Mouse (Mus musculus): Measurements from ENCODE around the gene Sntg2.

Sntg2 gene

GRCm38 (mm10) chr12:30372933-30373501, at the start of gene Sntg2:
Gene Sntg2 (minus strand): TSS chr12:30373375.
- DNase-seq (ENCODE audit: low spot score), result peak; percentile 92

GRCm38 (mm10) chr12:30416547-30416946, 43.4 kb upstream of the Sntg2 start:
- no peak for DNase-seq (ENCODE audit: low spot score)

DNA sequence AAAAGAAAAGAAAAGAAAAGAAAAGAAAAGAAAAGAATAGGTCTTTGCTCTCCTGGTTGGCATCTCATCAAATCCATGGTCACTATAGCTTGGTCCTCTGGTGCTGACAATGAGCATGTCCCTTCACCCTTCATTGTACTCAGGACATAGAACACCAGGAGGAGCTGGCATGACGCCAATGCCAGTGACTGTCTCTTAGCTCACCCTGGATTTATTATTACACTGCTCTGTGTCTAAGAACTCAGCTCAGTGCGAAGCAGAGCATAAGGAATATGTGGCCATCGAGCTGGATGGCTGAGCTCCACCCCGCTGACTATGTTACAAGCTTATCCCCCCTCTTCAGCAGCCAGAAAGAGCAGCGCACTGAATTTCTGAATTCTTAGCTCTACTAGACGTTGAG, 42.8 kb upstream of the Sntg2 start:
- no peak for DNase-seq (ENCODE audit: low spot score)

- DNase-seq (ENCODE audit: low spot score), result no peak
Measured at GRCm38 (mm10) chr12:30402651-30403050, 29.5 kb upstream of the Sntg2 start.

DNA sequence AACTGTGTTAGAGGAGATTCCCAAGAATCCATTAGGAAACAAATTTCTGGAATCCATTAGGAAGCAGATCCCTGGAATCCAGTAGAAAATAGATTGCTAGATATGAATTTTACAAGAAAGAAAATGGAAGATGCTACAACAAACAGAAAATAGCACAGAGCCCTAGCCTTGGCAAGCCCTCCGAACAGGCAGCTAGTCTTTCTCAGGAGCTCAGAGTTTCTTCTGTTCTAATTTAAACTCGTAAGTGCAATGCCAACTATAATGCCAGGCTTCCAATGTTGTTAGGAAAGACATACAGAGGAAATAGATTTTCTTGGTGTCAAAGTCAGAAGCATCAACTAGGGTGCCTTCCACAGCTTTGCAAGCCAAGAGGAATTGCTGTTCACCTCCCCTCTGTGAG, 27.4 kb upstream of the Sntg2 start:
- DNase-seq (ENCODE audit: low spot score), result no peak

DNA sequence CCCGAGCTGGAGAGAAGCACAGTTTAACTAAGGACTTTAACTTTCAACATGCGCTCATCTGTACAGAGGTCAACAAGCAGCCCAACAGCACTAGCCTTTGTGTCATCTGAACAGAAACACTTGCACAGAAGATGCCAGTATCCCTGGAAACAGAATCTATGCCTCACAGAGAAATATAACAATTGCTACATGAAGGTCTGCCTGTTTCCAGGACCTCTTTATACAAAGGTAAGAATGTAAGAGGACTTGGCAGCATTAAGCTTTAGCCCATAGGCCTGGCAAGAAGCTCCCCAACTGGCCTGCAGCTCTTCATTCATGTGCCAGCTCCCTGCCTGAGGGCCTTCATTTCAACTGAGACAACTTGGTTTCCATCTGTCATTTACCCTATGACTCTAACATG, 26.9 kb upstream of the Sntg2 start:
- no peak for DNase-seq (ENCODE audit: low spot score)

- no peak for DNase-seq (ENCODE audit: low spot score)
Measured at GRCm38 (mm10) chr12:30372293-30372692, 882 bp downstream of the Sntg2 start.

DNA sequence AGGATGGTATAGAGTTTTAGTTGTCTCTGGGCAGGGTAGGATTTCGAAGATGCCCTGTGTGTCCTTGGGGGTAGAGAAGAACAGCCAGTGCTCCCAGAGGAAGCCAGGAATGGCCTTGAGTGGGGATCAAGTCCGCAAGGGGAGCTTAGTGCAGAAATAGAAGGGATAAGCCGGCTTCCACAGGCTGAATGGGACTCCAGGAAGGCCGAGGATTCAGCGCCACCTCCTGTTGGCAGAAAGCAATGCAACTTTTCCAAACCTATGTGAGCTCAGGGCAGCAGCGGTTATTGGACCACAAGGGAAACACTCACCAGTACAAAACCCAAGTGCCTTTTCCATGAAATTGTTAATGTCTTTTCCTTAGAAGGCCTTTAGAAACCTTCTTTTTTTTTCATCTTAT, 3.4 kb downstream of the Sntg2 start:
- peak; percentile 88 for DNase-seq (ENCODE audit: low spot score)

- DNase-seq (ENCODE audit: low spot score), result no peak
Measured at GRCm38 (mm10) chr12:30369141-30369540, 4.0 kb downstream of the Sntg2 start.

GRCm38 (mm10) chr12:30362306-30362705, 10.9 kb downstream of the Sntg2 start:
- DNase-seq (ENCODE audit: low spot score), result no peak

DNA sequence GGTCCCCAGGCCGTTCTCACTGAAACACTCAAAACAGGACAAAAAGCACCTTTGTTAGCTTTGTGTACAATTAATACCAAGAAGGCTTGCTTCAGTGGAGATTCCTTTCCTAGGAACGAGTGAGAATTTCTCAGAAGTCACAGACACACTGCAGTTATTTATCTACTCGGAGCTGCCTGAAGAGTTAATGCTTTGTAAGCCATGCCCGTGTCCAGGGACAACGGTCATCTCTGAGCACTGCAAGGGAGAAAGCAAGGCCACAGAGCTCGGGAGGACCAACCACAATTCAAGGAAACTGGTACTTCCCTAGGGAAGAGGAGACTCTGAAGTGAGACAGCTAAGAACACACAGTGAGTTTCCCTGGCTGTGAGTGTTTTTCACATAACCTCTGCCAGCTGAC, 15.5 kb downstream of the Sntg2 start:
- DNase-seq (ENCODE audit: low spot score), result no peak

- DNase-seq (ENCODE audit: low spot score), result no peak
Measured at GRCm38 (mm10) chr12:30352393-30352792, 20.8 kb downstream of the Sntg2 start.

DNA sequence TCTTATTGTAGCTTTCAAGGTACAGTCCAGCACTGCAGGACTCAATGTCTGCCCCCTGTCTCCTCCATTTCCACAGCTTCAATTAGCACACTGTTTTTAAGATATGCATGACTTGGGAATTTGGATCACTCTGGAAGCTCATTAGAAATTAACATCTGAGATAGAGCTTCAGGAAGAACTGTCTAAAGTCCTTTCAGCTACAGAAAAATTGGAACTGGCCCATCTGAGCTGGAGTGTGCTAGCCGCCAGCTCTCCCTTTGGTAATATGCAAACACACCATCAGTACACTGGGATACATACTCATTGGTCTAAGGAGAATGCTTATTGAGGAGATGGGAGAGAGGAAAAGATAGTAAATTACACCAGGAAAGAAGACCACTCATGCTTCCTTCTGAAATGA, 25.1 kb downstream of the Sntg2 start:
- no peak for DNase-seq (ENCODE audit: low spot score)

DNA sequence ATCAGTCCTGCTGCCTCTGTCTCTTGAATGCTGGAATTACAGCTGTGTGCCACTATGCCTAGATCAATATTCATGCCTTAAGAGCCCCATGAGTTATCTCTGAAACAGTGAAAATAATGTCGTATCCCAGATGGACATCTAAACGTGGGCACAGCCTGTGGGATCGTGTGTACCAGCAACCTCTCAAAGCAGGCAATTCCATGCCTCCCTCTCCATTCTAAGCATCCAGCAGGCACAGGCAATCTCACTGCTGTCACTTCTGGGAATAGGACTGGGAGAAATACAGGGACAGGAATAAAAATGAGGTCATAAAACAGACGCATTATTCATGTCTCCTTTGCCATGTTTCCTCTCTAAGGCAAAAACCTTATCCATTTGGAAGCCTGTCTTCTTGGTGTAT, 25.9 kb downstream of the Sntg2 start:
- DNase-seq (ENCODE audit: low spot score), result no peak

DNA sequence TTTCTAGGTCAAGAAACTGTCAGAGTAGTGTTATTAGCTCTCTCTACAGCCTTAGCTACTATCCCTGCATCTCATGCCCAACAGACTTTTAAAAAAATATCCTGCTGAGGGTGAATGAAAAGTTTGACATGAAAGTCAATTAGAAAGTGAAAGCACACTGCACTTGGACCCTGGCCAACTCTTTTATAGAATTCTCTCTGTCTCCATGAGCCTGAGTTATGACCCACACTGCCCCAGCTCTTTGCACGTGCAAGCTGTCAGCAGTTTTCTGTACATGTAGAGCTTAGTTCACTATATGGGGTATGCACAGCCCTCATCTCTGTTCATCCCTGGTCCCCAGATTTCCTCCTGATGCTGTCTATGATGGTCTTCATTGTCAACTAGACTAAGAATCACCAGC, 28.4 kb downstream of the Sntg2 start:
- no peak for DNase-seq (ENCODE audit: low spot score)

DNA sequence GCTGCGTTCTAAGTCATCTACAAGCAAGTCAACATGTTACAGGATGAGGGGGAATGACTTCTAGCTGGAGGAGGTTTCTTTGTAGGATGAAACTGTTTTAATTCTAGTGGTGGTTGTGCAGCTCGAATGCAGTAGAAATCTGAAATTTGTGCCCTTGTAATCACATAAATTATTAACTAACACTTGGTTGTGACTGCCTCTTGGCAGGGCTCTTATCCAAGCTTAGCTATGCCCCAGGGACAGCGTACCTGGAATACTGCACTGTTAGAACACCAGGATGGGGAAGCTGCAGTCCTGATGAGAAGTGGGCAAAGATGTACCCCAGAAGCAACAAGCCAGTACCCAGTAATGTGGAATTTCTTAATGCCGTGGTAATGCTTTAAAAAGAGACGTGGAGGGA, 36.9 kb downstream of the Sntg2 start:
- no peak for DNase-seq (ENCODE audit: low spot score)

DNA sequence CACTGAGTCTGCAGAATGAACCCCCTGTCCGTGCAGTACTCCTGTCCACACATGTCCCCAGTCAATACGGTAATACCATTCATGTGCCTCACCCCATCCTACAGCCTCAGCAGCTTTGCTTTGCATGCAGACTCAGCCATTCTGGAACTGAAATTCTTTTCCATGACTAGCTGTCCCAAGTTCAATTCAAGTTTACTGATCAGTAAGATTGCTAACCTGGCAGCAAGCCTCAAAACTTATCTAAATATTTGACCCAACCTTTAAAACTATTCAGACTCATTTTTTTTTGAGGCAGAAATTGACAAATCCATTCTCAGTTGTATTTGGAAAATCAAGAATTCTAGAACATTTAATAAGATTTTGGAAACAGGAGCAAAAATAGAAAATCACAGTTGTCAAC, 38.7 kb downstream of the Sntg2 start:
- no peak for DNase-seq (ENCODE audit: low spot score)

- no peak for DNase-seq (ENCODE audit: low spot score)
Measured at GRCm38 (mm10) chr12:30317971-30318370, 55.2 kb downstream of the Sntg2 start.

DNA sequence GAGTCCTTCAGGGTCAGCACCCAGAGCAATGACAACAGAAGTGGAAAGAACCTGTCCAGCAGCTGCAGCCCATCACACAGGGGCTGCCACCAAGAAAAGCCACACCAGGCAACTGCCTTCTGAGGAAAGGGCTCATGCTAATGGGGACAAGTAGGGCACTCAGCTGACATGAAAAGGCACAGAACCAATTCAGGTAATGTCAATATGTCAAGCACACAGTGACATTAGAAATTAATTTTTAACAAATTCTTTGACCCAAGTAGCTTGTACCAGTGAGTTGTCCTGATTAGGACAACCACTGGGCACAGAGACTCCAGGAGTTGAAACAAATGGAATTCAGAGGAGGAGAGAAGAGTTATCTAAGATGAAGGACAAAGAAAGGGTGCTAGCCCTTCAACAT, 60.2 kb downstream of the Sntg2 start:
- no peak for DNase-seq (ENCODE audit: low spot score)

DNA sequence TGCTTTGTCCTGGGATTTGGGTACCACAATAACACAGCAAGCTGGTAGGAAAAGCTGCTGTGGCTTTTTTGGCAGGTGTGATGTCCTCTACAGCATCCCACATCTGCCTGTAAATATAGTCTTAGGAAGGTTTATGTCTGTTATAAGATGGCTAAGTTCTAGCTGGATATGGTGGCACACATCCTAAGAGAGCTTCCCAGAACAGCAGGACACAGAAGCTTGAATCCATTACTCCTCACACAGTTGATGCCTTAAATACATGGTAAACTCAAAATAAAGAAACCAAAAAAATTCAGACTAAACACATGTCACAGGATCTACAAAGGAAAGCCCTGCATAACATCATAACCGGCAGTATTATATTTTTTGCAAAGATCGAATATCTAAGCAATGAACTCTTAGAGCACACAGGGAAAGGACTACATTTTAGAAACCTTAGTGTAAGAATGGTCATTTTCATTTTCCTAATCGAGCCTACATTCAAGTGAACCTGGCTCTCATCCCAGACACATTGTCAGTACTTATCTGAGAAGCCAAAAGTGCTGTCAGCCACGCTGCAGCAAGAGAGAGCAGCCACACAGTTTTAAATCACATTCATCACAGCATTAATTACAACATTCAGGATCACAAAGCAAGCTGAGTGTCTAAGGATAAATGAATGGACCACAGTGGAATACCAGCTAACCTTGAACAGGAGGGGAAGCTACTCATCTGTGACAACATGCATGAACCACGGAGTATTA, 64.8 kb downstream of the Sntg2 start:
- no peak for DNase-seq (ENCODE audit: low spot score)

- no peak for DNase-seq (ENCODE audit: low spot score)
Measured at GRCm38 (mm10) chr12:30292724-30293560, 80.2 kb downstream of the Sntg2 start.

DNA sequence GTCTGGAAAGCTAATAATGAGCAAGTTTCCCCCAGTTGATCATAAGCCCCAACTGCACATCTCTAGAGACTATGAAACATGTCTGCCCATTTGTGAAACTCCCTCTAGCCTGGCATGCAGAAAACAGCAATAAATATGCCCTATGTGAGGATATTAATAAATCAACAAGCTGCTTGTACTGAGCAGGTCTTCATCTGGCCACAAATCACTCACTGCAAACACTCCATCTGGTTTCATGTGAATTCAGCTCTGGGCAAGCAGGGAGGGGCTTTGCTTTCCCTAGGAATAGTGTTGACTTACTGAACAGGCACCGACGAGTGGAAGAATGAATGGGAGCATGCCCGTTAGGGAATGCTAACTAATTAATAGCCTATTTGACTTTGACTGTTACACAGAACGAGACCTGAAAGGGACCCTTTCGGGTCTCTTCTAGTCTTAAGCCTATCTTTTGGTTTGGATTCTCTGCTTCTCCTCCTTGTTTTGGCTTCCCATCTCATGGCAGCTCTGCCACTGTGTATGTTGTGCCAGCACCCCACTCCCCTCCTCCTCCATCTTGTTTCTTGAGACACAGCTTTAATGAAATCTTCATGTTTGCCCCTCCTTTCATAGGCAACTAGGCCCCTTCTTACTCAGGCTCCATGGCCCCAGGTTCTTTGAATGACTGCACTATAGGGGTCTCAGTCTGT, 86.1 kb downstream of the Sntg2 start:
- DNase-seq (ENCODE audit: low spot score), result no peak

- no peak for DNase-seq (ENCODE audit: low spot score)
Measured at GRCm38 (mm10) chr12:30283741-30284140, 89.4 kb downstream of the Sntg2 start.

All from retina, embryonic 14.5 days (tissue).